Mouse (Mus musculus) activated CD4-positive, CD25-positive, alpha-beta regulatory T cell (primary cell): ENCODE data around the gene Plcl1. TPM values are rescaled to one million over a fixed set of nuclear protein-coding genes. Genes with fewer than 3 reads are reported as not detected.

Experiments
- polyA plus RNA-seq, 2 experiments: library from polyadenylated mRNA; unstranded; fragments of 100-300 nt; shearing (Covaris generic); gene quantifications; one replicate each; pipeline ENCODE4 v1.2.1; 2017

Gene Plcl1
- 1 to 10 TPM; 4.2 to 5.7 TPM for polyA plus RNA-seq

DNA sequence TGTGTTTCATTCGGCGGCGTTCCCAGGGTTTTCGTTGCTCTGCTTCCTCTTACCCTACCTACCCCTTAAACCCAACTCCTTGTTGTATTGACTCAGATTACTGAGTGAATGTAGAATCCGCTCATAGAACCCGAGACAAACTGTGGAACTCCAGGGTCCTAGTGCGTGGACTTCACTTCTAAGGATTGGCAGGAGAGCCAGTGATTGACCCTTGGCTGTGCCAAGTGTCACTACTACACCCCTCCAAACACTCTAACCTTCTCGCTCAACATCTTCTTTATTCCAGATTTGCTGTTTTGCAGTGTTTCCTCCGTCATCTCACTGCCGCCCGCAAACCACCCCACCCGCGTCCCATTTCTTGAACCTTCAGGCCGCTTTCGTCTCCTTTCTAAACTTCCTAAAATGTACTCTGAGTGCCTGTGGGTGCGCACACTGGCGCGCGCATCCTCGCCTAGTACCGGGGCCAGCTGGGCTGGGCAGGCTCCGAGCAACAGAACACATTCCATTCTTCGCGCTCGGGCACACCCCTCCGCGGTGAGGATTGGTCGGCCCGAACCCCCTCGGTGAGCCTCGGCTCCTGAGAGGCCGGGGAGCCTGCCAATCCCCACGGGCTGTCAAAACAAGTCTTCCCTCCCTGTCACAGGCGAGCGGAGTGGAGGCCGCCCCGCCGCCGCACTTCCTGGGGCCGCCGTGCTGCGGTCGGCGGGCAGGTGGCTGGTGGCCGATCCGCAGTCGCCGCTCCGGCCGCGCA, at the start of gene Plcl1:
TSS of gene Plcl1 (plus strand) at position 650 of the 751 bp plus-strand sequence.

GRCm38 (mm10) chr1:55363044-55363565, 42.6 kb upstream of the Plcl1 start, which contains the start of gene Boll:
TSS of gene Boll (minus strand) at chr1:55363469.

Other genes starting within 250 kb of the Plcl1 start
- 1 to 10 TPM; 1.3 to 2.8 TPM for gene Rftn2, start 179.1 kb upstream of the Plcl1 start, polyA plus RNA-seq
- 1 to 10 TPM; 2.4 to 3.0 TPM for gene Mars2, start 168.7 kb upstream of the Plcl1 start, polyA plus RNA-seq
- 1 to 10 TPM; 2.6 to 5.2 TPM for gene Boll, start 42.5 kb upstream of the Plcl1 start, polyA plus RNA-seq